Mouse (Mus musculus) spleen, postnatal 4 days (tissue): ENCODE data around the gene Copb1.
A peak's percentile ranks its signal among the peaks of the same experiment; 100 is the strongest.

Experiments used
- DNase-seq, 2 experiments: peaks; one replicate each; pipeline ENCODE4 v3.0.0; 2022; ENCODE audit warnings: low spot score in 2 of 2

Copb1 gene

GRCm38 (mm10) chr7:114253885-114254833 is at the start of gene Copb1:
Gene Copb1, minus strand, starts transcription at chr7:114254711.
- peak; percentile 88 to 93 for DNase-seq

- no peak for DNase-seq
Measured at GRCm38 (mm10) chr7:114301293-114301782, 46.8 kb upstream of the Copb1 start.

GRCm38 (mm10) chr7:114300782-114301181 is 46.3 kb upstream of the Copb1 start:
- no peak for DNase-seq

- no peak for DNase-seq
Measured at GRCm38 (mm10) chr7:114299247-114299646, 44.7 kb upstream of the Copb1 start.

GRCm38 (mm10) chr7:114294698-114295097 is 40.2 kb upstream of the Copb1 start:
- DNase-seq = no peak

- no peak for DNase-seq
Measured at GRCm38 (mm10) chr7:114293903-114294302, 39.4 kb upstream of the Copb1 start.

GRCm38 (mm10) chr7:114292501-114292971 is 38.0 kb upstream of the Copb1 start:
- DNase-seq = peak; percentile 46 to 71

- peak; percentile 35 to 73 for DNase-seq
Measured at GRCm38 (mm10) chr7:114291461-114292335, 37.2 kb upstream of the Copb1 start.

- DNase-seq = no peak
Measured at GRCm38 (mm10) chr7:114290078-114290506, 35.6 kb upstream of the Copb1 start.

GRCm38 (mm10) chr7:114284296-114284910 is 29.9 kb upstream of the Copb1 start:
- no peak for DNase-seq

- no peak for DNase-seq
Measured at GRCm38 (mm10) chr7:114283006-114283405, 28.5 kb upstream of the Copb1 start.

- peak in 1 of 2 experiments; percentile 47 for DNase-seq
Measured at GRCm38 (mm10) chr7:114281671-114282070, 27.2 kb upstream of the Copb1 start.

GRCm38 (mm10) chr7:114276005-114276752 is 21.7 kb upstream of the Copb1 start, which contains the start of gene Psma1:
Gene Psma1, minus strand, starts transcription at chr7:114276118.
- peak; percentile 95 to 97 for DNase-seq

GRCm38 (mm10) chr7:114275372-114276004 is 21.0 kb upstream of the Copb1 start:
- DNase-seq = no peak

GRCm38 (mm10) chr7:114268446-114268845 is 13.9 kb upstream of the Copb1 start:
- no peak for DNase-seq

- no peak for DNase-seq
Measured at GRCm38 (mm10) chr7:114251684-114252083, 2.8 kb downstream of the Copb1 start.

- DNase-seq = no peak
Measured at GRCm38 (mm10) chr7:114233980-114234379, 20.5 kb downstream of the Copb1 start.

GRCm38 (mm10) chr7:114232982-114233381 is 21.5 kb downstream of the Copb1 start:
- DNase-seq = no peak

GRCm38 (mm10) chr7:114231857-114232256 is 22.7 kb downstream of the Copb1 start:
- DNase-seq = peak in 1 of 2 experiments; percentile 13

GRCm38 (mm10) chr7:114226521-114226920 is 28.0 kb downstream of the Copb1 start:
- no peak for DNase-seq
